Mouse (Mus musculus): ENCODE data around the gene Sephs1.

Gene Sephs1

DNA sequence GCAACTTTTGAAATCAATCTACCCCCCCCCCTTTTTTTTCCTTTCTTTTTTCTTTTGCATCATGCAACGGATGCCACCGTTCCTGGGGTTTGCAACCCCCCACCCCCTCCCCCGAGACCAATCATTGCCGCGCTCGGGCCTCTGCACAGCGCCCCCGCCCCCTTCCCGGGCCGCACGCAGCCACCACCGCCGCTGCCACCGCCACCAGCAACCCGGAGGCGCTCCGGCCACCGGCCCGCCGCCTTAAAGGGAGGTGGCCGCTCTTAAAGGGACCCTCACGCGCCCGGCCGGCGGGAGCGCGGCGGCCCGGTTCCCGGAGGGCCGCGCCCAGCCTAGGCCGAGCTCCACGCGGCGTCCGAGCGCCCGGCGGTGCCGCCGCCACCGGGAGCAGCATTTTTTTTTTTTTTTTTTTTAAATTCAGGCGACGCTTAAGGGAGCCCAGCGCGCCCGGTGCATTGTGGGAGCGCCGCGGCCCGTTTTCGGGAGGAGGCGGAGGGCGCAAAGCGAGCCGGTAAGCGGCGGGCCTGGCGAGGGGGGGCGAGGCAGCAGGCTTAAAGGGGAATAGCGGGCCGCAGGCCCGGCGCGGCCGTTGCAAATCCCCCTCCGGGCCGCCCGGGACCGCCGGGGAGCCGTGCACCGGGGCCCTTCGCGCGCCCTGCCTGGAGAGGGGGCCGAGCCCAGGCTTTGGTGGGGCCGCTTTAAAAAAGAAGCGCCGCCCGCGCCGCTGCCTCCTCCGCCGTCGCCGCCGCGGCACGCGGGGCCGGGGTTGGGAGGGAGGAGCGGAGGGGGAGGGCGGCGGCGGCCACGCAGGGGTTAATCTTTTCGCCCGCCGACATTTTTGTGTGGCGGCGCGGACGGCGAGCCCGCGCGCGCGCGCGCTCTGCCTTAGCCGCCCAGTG, at the start of gene Sephs1:
Gene Sephs1 (plus strand): TSS at position 215 of the 899 bp plus-strand sequence.
- in situ Hi-C loops (cut with MboI, MseI) = no loop called here

- in situ Hi-C loops (cut with MboI, MseI) = no loop called here
These were observed 49.2 kb upstream of the Sephs1 start for GRCm38 (mm10) chr2:4832166-4832565.

GRCm38 (mm10) chr2:4849449-4849848, 31.9 kb upstream of the Sephs1 start:
- in situ Hi-C loops (cut with MboI, MseI) = no loop called here

DNA sequence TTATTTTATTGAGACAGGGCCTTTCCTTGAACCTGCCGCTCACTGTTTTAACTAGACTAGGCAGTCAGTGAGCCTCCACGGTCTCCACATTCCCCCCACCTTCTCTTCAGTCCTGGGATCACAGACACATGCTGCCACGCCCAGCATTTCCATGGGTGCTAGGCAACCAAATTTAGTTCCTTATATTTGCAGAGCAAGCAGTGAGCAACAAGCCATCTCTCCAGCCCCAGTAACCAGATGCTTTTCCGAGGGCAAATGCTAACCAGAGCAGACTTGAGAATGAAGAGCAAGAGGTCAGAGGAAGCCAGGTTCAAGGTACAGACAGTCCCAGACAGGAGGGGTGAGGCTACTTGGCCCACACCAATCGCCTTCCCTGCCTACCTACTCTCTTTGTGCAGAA, 24.2 kb upstream of the Sephs1 start:
- in situ Hi-C loops (cut with MboI, MseI) = no loop called here

DNA sequence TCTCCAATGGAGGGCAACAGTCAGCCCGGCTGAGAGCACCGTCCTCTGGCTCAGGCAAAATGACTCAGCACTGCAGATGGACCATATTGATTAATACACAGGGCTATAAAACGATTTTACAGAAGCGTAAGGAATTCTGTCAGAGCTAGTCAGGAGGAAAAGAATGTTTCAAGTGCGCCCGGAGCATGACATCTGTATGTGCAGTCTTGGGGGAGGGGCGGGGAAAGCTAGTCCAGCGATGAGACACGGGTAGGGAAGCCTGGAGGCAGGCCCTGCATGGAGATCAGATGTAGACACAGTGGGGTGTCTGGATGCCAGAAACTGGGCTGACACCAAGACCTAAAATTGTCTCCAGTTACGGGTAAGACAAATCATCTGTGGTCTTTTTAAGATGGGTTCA, 23.2 kb upstream of the Sephs1 start:
- in situ Hi-C loops (cut with MboI, MseI) = no loop called here

DNA sequence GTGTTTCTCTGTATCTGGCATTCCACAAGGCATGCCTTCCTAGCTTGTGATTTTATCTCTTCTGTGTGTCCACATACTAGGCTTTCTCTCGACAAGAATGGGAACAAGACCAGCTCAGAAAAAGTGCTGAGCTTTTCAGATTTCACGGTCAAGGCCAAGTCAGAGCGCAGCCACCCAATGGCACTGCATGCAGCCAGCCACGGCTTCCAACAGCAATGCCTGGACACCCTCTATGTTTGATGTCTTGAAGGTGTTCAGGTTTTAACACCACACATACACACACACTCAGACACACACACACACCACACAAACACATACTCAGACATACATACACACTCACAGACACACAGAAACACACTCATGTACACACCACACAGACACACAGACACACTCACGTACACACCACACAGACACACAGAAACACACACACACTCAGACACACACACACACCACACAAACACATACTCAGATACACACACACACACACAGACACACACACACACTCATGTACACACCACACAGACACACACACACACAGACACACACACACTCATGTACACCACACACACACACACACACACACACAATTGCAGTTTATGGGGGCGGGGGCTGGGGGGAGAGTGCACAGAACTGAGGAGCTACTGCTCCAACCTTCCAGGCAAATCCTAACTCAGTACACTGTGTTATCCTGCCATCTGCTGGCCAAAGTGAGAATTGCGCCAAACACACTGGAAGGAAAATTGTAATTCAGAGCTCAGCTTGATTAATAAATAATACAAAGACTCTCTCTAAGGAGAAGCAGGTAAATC, 17.2 kb upstream of the Sephs1 start:
- in situ Hi-C loops (cut with MboI, MseI) = no loop called here

DNA sequence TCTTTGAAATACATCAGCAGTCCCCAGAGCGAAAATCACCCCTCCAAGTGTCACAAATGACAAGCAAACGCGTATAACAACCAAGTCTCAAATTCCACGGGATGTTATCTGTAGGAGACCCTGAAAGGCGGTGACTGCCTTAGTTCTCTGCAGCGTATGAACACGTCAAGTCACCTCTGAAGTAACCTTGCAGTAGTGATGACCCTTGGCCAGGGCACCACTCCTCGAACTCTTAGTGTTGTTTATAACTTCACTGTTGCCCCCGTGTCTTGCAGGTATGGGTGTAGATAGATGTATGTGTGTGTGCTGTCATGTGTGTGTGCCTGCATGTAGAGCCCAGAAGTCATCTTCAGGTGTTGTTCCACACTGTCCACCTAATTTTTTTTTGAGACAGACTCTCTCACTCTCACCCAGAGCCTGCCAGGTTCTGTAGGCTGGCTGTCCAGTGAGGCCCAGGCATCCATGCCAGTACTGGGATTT, 16.5 kb upstream of the Sephs1 start:
- in situ Hi-C loops (cut with MboI, MseI) = no loop called here

DNA sequence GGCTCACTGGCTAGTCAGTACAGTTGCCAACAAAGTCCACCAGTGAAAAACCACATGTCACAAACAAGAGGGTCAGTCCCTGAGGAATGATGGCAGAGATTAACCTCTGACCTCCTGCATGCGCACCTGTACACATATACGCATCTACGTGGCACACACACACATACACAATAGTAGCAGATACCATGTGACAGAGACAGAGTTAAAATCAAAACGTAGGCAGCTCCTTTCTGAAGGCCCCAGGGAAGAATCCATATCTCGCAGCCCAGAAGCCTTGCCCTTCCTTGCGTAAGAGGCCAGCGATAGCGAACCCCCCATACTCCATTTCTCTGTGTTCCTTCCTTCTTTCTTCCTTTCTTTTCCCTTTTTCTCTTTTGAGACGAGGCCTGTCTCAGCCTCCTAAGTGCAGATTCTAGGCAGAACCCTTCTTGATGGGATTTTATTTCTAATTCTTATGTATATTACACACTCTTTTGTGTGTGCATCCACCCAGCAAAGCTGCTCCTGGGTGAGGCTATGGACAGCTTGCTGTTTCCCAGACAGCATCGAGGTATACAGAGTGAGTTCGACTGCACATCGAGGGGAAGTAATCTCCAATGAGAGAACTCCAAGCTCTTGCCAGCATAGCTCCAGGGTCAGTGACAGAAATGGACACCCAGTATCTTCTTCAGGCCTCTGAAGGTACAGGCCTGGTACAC, 13.2 kb upstream of the Sephs1 start:
- in situ Hi-C loops (cut with MboI, MseI) = no loop called here

DNA sequence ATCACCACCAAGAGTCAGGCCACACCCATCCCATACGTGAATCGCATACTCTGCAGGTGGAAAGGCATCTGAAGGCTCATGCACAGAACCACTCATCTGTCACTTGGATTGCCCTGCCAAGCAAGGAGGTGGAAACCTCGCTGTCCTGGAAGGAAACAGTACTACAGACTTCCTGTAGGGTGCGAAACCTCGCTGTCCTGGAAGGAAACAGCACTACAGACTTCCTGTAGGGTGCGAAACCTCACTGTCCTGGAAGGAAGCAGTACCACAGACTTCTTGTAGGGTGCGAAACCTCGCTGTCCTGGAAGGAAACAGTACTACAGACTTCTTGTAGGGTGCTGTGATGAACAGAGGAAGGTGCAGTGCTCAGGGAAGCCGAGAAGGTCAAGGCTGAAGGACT, 8.6 kb upstream of the Sephs1 start:
- in situ Hi-C loops (cut with MboI, MseI) = loop anchor here (5.0 kb wide), 1 partner anchor 365 kb away; no protein-coding TSS in a partner anchor

DNA sequence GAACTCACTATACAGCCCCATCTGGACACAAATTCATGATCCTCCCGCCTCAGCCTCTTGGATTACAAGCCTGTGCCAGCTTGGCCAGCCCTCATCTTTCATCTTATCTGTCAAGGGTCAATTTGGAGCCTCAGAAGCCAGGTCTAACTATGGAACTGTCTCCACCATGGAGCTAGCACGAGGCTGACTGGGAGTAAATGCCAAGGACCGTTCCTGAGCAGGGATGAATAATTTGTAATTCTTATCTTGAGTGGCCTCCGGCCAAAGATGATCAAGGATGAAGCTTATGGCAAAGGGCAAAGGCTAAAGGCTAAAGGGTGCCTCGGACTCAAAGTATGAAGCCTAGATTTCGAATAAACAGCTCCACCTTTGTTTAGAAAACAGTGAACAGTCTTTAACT, 8.0 kb upstream of the Sephs1 start:
- in situ Hi-C loops (cut with MboI, MseI) = loop anchor here (5.0 kb wide), 1 partner anchor 366 kb away; no protein-coding TSS in a partner anchor

- in situ Hi-C loops (cut with MboI, MseI) = no loop called here
These were observed 6.3 kb upstream of the Sephs1 start for GRCm38 (mm10) chr2:4875090-4875489.

- in situ Hi-C loops (cut with MboI, MseI) = no loop called here
These were observed 5.2 kb upstream of the Sephs1 start for GRCm38 (mm10) chr2:4876131-4876530.

- in situ Hi-C loops (cut with MboI, MseI) = no loop called here
These were observed 521 bp upstream of the Sephs1 start for GRCm38 (mm10) chr2:4880737-4881349.

DNA sequence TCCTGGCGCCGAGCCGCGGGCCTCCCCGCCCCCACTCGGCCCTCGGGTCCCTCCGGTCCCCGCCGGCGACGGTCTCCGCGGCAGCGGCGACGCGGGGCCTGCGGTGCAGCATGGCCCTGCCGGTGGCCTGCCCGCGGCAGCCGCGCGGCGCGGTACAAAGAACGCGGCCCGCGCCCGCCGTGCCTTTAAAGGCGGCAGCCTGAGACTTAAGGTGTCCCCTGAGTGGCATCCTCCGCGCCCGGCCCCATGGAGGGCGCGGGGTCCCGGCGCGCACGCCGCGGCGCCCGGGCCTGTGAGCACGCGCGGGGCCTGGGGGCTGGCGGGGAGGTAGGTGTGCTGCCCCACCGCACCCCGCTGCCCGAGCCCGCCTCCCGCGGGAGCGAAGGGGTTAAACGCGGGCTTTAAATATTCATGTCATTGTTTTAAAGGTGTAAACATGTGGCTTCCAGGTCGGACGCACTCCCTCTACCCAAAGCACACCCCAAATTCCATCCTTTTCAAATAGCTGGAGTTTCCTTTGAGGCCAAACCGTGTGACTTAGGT, 956 bp downstream of the Sephs1 start:
- in situ Hi-C loops (cut with MboI, MseI) = no loop called here

- in situ Hi-C loops (cut with MboI, MseI) = no loop called here
These were observed 1.8 kb downstream of the Sephs1 start for GRCm38 (mm10) chr2:4883009-4883704.

GRCm38 (mm10) chr2:4886896-4887295, 5.5 kb downstream of the Sephs1 start:
- in situ Hi-C loops (cut with MboI, MseI) = loop anchor here (5.0 kb wide), 1 partner anchor 105 kb away; no protein-coding TSS in a partner anchor

- in situ Hi-C loops (cut with MboI, MseI) = no loop called here
These were observed 14.2 kb downstream of the Sephs1 start for GRCm38 (mm10) chr2:4895598-4895997.

GRCm38 (mm10) chr2:4896970-4897369, 15.6 kb downstream of the Sephs1 start:
- in situ Hi-C loops (cut with MboI, MseI) = no loop called here

DNA sequence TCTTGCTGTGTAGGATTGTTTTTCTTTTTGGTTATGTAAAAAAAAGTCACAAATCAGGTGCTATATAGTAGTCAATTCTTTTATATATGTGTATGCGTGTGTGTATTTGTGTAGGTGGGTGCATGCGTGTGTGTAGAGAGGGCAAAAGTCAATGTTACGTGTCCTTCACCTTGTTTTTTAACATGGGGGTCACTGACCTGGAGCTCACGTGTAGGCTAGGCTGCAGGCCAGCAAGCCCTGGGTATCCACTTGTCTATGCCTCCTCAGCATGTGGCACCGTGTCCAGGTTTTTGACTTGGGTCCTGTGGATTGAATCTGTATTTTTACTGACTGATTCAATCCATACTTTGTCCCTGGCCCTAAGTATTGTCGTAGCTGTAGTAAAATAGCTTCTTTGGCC, 19.3 kb downstream of the Sephs1 start:
- in situ Hi-C loops (cut with MboI, MseI) = no loop called here

- in situ Hi-C loops (cut with MboI, MseI) = no loop called here
These were observed 21.0 kb downstream of the Sephs1 start for GRCm38 (mm10) chr2:4902346-4902745.
